Mouse (Mus musculus) lung, postnatal 10 days (tissue): Measurements from ENCODE around the gene C1qtnf5.

Experiments
- DNase-seq: peaks from one replicate; pipeline ENCODE4 v3.0.0; 2021

C1qtnf5 gene

GRCm38 (mm10) chr9:44079997-44080780 lies 26.9 kb upstream of the C1qtnf5 start:
- no peak for DNase-seq

- no peak for DNase-seq
Measured at GRCm38 (mm10) chr9:44080953-44081352, 26.1 kb upstream of the C1qtnf5 start.

DNA sequence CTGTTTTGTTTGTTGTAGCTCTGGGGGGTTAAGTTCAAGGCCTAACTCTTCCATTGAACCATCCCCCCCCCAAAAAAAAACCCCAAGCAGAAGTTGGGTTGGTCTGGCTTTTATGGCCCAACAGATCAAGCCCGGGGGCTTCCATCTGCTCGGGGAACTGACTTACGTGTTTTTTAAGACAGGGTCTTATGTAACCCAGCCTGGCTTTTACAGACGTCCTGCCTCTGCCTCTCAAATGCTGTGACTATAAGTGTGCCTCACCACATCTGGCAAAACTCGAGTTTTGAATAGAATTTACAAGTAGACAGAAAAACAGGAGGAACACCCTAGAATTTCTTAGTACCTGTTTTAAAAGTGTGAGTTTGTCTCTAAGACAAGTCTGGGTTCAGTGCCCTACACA lies 25.5 kb upstream of the C1qtnf5 start:
- no peak for DNase-seq

DNA sequence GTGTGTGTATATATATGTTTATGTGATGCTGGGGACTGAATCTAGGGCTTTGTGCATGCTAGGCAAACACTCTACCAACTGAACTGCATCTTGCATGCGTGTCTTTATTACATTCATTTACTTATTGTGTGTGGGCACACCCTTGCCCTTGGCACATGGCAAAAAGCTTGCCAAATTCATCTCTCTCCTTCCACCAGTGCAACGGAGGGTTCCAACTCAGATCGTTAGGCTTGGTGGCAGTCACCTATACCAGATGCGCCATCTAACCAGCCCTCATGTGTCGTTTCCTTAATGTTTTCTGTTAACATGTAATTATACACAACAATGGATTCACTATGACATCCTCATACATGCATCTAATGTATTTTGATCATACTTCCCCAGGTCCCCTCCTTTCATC lies 24.8 kb upstream of the C1qtnf5 start:
- DNase-seq: no peak

- no peak for DNase-seq
Measured at GRCm38 (mm10) chr9:44083392-44084121, 23.5 kb upstream of the C1qtnf5 start.

- no peak for DNase-seq
Measured at GRCm38 (mm10) chr9:44084236-44084635, 22.8 kb upstream of the C1qtnf5 start.

- DNase-seq: peak; percentile 94
Measured at GRCm38 (mm10) chr9:44084659-44085229, 22.3 kb upstream of the C1qtnf5 start.

GRCm38 (mm10) chr9:44085276-44085675 lies 21.8 kb upstream of the C1qtnf5 start:
- no peak for DNase-seq

DNA sequence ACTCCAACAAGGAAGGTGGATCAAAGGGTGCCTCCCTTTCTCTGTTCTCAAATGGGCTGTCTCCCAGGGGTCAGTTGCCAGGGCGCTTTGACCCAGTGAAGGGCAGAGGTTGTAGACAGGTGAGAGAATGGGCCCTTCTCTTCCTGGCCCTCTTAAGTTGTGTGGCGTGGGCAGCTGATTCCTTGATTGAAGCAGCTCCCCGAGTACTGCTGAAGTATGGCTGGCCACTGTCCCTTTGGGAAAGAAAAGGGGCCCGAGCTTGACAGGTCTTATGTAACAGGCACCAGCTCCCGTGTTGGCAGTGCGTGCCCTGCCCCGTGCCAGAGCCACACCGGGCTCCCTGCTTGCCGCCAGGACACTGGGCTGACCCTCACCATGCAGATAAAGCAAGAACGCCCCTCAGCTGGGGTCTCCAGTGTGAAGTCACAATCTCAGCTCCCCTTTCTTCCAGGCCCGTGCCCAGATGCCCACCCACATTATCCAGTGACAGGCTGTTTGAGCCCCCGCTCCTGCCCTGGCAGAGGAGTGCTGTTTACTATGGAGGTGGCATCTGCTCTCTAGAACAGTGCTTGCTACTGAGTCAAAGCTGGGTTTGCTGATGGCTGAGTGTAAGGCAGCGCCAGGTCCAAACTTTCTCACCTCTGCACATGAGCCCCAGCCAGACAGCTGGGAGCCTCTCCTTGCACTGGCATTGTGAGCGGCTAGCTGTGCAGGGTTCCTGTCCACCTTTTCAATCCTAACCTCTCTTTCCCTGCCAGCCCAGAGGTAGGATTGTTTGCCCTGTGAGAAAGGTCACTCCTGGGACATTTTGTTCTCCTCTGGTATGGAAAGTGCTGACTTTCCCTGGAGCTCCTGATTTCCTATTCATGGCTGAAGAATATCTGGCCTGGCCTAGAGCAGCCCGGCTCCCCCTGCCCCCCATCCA lies 21.0 kb upstream of the C1qtnf5 start:
- no peak for DNase-seq

DNA sequence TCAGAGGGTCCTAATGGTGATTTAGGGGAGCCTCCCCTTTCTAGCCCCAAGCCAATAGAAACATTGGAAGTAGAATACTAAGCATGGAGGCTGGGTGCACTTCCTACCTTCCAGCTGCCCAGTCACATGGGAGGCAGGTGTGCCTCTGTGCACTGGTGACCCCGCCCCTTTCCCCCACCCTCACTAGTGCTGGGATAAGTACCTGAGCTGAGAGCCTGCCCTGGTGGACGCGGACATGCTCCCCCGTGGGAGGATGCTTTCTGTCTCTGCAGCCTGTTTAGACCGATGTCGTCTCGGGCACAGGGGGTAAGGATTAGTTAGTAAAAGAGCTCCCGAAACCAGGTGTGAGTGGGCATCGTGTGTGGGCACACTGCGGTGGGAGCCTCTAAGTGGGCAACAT lies 20.1 kb upstream of the C1qtnf5 start:
- no peak for DNase-seq

DNA sequence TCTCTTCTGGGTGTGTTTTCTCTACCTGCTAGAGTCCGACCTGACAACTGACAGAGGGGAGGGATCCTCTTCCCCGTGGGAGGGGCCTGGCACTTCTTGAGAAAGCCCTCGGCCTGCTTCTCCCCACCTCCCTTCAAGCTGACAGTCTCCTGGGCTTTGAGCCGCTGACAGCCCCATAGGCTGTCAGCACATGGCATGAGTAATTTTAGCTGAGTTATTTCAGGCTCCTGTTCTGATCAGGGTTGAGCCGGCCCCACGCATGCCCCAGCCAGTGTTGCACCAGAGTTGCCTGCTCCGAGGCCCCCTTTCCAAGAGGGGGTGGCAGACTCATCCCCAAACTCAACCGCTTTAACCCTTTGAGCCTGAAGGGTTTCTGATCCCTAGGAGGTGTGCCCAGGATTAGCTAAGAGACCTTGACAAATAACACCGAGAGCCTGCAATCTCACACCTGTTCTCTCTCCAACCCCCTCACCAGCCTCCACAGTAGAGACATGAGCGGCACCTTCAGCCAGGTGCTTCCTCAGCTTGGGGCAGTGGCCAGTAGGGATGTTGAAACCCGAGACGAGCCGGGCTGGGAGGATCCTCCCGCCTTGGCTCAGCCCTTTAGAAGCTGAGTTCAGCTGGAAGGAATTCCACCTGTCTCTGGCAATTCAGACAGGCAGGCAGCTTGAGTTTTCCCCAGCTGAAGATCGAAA lies 19.1 kb upstream of the C1qtnf5 start:
- no peak for DNase-seq

DNA sequence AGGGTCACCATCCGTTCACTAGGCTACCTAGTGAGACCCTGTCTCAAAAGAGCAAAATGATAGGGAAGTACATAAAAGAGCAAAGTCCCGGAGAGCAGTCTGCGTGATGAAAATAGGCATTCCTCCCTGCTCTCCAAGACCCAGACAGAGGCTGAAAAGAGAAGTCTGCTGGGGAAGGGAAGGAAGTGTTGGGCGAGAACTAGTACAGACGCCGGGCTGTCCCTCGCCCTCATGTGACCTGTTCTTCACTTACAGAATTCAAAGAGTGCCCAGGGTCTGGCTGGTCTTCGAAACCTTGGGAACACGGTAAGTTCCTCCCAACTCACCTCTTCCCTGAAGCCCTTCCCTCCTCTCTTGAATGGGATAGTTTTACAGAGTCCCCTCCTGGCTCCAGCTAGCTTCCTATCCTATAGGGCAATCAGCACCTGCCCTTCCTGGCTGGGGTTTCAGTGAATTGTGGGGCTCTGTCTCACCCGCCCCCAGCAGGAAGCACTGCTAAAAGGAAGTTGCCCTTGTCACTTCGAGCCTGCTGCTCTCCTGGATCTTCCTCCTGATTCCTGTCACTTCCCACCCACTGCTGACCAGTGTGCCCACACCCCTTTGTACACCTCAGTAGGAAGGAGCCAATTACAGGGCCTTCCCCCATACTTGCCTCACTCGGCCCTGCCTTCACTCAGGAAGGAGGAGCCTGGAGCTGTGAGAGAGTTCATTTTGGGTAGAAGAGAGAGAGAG lies 18.0 kb upstream of the C1qtnf5 start:
- no peak for DNase-seq

DNA sequence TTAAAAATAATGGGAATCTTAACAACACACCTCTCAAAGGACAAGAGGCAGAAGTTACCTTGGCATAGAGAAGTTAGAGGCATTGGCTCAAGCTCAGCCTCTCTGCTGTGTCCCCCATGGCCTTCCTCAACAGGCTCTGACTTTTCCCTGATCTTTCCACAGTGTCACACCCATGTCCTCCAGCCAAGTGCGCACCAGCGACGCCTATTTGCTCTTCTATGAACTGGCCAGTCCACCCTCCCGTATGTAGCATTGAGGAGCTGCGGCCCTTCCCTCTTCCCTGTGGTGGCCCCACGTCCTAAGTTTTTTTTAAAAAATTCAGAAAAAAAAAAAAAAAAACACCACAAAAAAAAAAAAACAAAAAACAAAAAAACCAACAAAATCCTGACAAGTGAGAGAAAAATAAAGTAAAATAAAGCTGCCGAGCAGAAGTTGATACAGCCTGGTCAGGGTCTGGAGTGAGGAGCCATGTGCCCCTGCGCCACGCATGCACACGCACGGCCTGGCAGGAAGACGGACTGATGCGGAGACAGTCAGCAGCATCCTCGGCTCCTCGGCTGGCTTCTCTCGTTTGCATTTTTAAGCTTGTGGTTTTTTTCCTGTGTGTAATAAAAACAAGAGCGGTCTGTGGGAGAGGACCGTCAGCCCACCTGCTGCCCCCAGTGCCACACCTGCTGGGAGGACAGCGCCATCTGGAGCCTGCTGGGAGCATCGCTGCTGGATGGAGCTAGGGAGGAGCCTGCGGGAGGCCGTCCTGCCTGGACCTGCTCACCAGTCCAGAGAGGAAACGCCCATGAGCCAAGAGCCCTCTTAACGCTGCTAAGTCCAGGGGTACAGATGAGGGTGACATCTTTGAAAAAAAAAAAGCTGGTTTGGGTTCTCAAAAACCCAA lies 13.2 kb upstream of the C1qtnf5 start:
- peak; percentile 85 for DNase-seq

GRCm38 (mm10) chr9:44094737-44095136 lies 12.3 kb upstream of the C1qtnf5 start:
- DNase-seq: no peak

DNA sequence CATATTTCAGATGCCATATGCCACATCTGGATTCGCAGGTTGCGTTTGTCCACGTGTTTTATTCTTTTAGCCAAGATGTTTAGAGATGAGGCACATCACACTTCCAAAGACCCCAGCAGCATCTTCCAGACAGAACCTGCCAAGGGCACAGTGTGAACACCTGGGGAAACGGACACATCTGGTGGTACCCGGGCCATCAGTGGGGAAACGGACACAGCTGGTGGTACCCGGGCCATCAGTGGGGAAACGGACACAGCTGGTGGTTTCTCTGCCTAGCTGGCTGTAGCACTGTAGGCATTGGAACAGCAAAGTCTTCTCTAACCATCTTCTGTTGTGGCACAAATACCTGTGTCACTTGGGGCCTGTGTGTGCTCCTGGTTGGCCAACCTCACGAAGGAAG lies 11.3 kb upstream of the C1qtnf5 start:
- DNase-seq: no peak

- DNase-seq: no peak
Measured at GRCm38 (mm10) chr9:44096536-44096935, 10.5 kb upstream of the C1qtnf5 start.

- no peak for DNase-seq
Measured at GRCm38 (mm10) chr9:44101490-44101889, 5.6 kb upstream of the C1qtnf5 start, which contains the start of gene Mfrp. TSS of gene Mfrp (plus strand) at chr9:44101729.

DNA sequence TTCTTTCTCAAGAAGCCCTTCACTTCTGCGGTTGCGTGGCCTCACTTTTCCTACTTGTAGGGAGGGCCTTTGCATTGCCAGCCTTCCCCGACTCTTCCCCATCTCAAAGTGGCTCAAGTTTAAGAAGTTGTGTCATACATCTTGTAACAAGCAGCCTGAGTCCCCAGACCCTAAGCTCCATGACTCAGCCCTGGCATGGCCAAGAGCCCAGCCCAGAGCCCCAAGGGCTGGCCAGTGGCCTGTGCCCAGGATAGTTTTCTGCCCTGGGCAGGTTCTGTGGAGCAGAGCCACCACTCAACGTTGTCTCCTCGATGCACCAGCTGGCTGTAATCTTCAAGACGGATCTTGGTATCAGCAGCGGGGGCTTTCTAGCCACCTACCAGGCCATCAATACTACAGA lies 2.2 kb upstream of the C1qtnf5 start:
- no peak for DNase-seq

- no peak for DNase-seq
Measured at GRCm38 (mm10) chr9:44105781-44106180, 1.3 kb upstream of the C1qtnf5 start.

- DNase-seq: no peak
Measured at GRCm38 (mm10) chr9:44106182-44106581, 863 bp upstream of the C1qtnf5 start.
